Mouse (Mus musculus) heart, embryonic 12.5 days (tissue): ENCODE measurements around the gene Rpl18. TPM values are rescaled to one million over a fixed set of nuclear protein-coding genes. Genes with fewer than 3 reads are reported as not detected.

Source experiments
- ATAC-seq: fragments of 200-750 bp; cut with Nextera tagmentation; 2 replicates; pipeline ENCODE4 v1.8.0; 2017; ENCODE audit warnings: moderate TSS enrichment, moderate library complexity; ENCODE audit not compliant: insufficient number of reproducible peaks, low FRiP score
- H3K27ac ChIP-seq: fragments of 300-500 bp; sonication (generic); 2 replicates; pipeline ENCODE4 v1.5.1; 2016; ENCODE audit warnings: mild to moderate bottlenecking, moderate library complexity; ENCODE audit not compliant: poor library complexity, severe bottlenecking
- H3K27me3 ChIP-seq: fragments of 300-500 bp; sonication (generic); replicated peaks from 2 replicates; pipeline ENCODE4 v1.6.1; 2016; ENCODE audit warnings: mild to moderate bottlenecking, moderate library complexity
- H3K36me3 ChIP-seq: fragments of 300-500 bp; sonication (generic); 2 replicates; pipeline ENCODE4 v1.6.1; 2016; ENCODE audit warnings: mild to moderate bottlenecking, moderate library complexity
- H3K4me1 ChIP-seq: fragments of 300-500 bp; sonication (generic); replicated peaks from 2 replicates; pipeline ENCODE4 v1.6.1; 2016; ENCODE audit warnings: mild to moderate bottlenecking
- H3K4me2 ChIP-seq: fragments of 300-500 bp; sonication (generic); 2 replicates; pipeline ENCODE4 v1.6.1; 2016; ENCODE audit warnings: mild to moderate bottlenecking, moderate library complexity
- H3K4me3 ChIP-seq: fragments of 300-500 bp; sonication (generic); 2 replicates; pipeline ENCODE4 v1.5.1; 2016; ENCODE audit warnings: mild to moderate bottlenecking
- H3K9ac ChIP-seq: fragments of 300-500 bp; sonication (generic); 2 replicates; pipeline ENCODE4 v1.6.1; 2016; ENCODE audit warnings: mild to moderate bottlenecking, moderate library complexity
- H3K9me3 ChIP-seq: fragments of 300-500 bp; sonication (generic); replicated peaks from 2 replicates; pipeline ENCODE4 v1.6.1; 2016; ENCODE audit warnings: mild to moderate bottlenecking, moderate library complexity
- WGBS: fragments of 180-500 bp; shearing (Covaris S2); methylation state at CpG from one replicate; pipeline ENCODE4 v1.1.7; 2016; 5-methylcytosine and 5-hydroxymethylcytosine counted together
- polyA plus RNA-seq: library from polyadenylated mRNA; unstranded; fragments of >200 nt; fragmentation: Nextera tagmentation; extraction: Ambion mirVana; gene quantifications from 2 replicates; pipeline ENCODE4 v1.2.1, GENCODE M21; 2016

The Rpl18 gene
- polyA plus RNA-seq, 1 experiment from 2014 or later = 625 TPM

GRCm38 (mm10) chr7:45760151-45760550 is 44.9 kb downstream of the Rpl18 start:
- H3K4me1 ChIP-seq = 0 out of 2 replicates have a peak, but pooled peaks cover 3% of the 10 kb centered on the region

GRCm38 (mm10) chr7:45765995-45766394 is 50.7 kb downstream of the Rpl18 start:
- Histone ChIP-seq H3K27ac (no peak overlapping the region), H3K4me3 (no peak overlapping the region), H3K4me1 (no peaks in the 10 kb centered on the region), H3K9ac (no peak overlapping the region), H3K9me3 (peaks cover 3% of the 10 kb centered on the region; the same call in 1 of the 2 replicates), H3K27me3 (peaks cover 11% of the 10 kb centered on the region), H3K36me3 (no peaks in the 10 kb centered on the region), H3K4me2 (no peak overlapping the region)
- peak; percentile 18; the same call in 1 of the 2 replicates for ATAC-seq
- WGBS = 55% methylated on average over 8 of the region's 8 CpGs

More at GRCm38 (mm10) chr7:45760151-45760550, 44.9 kb downstream of the Rpl18 start:
- H3K9ac ChIP-seq = no peak overlapping the region
- WGBS = 61% methylated on average over 5 of the region's 5 CpGs
- no peak overlapping the region for H3K27ac ChIP-seq
- no peak overlapping the region for H3K4me2 ChIP-seq
- peaks cover 44% of the 10 kb centered on the region for H3K27me3 ChIP-seq
- no peaks in the 10 kb centered on the region for H3K36me3 ChIP-seq
- H3K9me3 ChIP-seq = no peaks in the 10 kb centered on the region
- H3K4me3 ChIP-seq = no peak overlapping the region
- no peak for ATAC-seq

GRCm38 (mm10) chr7:45766764-45767163 is 51.5 kb downstream of the Rpl18 start:
- no peaks in the 10 kb centered on the region for H3K36me3 ChIP-seq
- H3K9me3 ChIP-seq = peaks cover 3% of the 10 kb centered on the region; the same call in 1 of the 2 replicates
- H3K27me3 ChIP-seq = peaks cover 11% of the 10 kb centered on the region; the same call in 1 of the 2 replicates
- no peak overlapping the region for H3K4me2 ChIP-seq
- ATAC-seq = no peak
- no peak overlapping the region for H3K4me3 ChIP-seq
- no peaks in the 10 kb centered on the region for H3K4me1 ChIP-seq
- H3K9ac ChIP-seq = no peak overlapping the region
- H3K27ac ChIP-seq = no peak overlapping the region
- WGBS = 47% methylated on average over 8 of the region's 8 CpGs

- H3K4me1 ChIP-seq = no peaks in the 10 kb centered on the region
- H3K36me3 ChIP-seq = no peaks in the 10 kb centered on the region
- WGBS = 88% methylated on average over 6 of the region's 6 CpGs
- no peak overlapping the region for H3K4me3 ChIP-seq
- no peak overlapping the region for H3K4me2 ChIP-seq
- no peak for ATAC-seq
- H3K9me3 ChIP-seq = peaks cover 3% of the 10 kb centered on the region; the same call in 1 of the 2 replicates
- H3K27me3 ChIP-seq = peaks cover 12% of the 10 kb centered on the region; the same call in 1 of the 2 replicates
- no peak overlapping the region for H3K9ac ChIP-seq
- no peak overlapping the region for H3K27ac ChIP-seq
These were observed 52.2 kb downstream of the Rpl18 start for GRCm38 (mm10) chr7:45767500-45767899.

Other genes with a start within 250 kb of the Rpl18 start
- 139 and 151 TPM in 2 replicates for gene Bax, start 248.6 kb upstream of the Rpl18 start, polyA plus RNA-seq
- gene Tulp2, start 233.6 kb upstream of the Rpl18 start, polyA plus RNA-seq = 0.87 TPM in 2 replicates
- gene Gm45808, start 228.6 kb upstream of the Rpl18 start, polyA plus RNA-seq = not detected in 2 replicates
- gene Dhdh, start 226.7 kb upstream of the Rpl18 start, polyA plus RNA-seq = 4.2 and 4.3 TPM in 2 replicates
- 176 and 185 TPM in 2 replicates for gene Nucb1, start 205.1 kb upstream of the Rpl18 start, polyA plus RNA-seq
- gene Ppp1r15a, start 189.2 kb upstream of the Rpl18 start, polyA plus RNA-seq = 33.7 and 35.2 TPM in 2 replicates
- gene Plekha4, start 189.1 kb upstream of the Rpl18 start, polyA plus RNA-seq = 0.57 and 0.68 TPM in 2 replicates
- gene Hsd17b14, start 160.6 kb upstream of the Rpl18 start, polyA plus RNA-seq = 0.64 and 0.70 TPM in 2 replicates
- 64.7 and 66.6 TPM in 2 replicates for gene Bcat2, start 145.3 kb upstream of the Rpl18 start, polyA plus RNA-seq
- not detected in 2 replicates for gene Fgf21, start 100.0 kb upstream of the Rpl18 start, polyA plus RNA-seq
- not detected in 2 replicates for gene Fut1, start 98.2 kb upstream of the Rpl18 start, polyA plus RNA-seq
- 0.35 and 0.65 TPM in 2 replicates for gene Izumo1, start 93.6 kb upstream of the Rpl18 start, polyA plus RNA-seq
- 36.1 and 38.1 TPM in 2 replicates for gene Rasip1, start 88.0 kb upstream of the Rpl18 start, polyA plus RNA-seq
- gene Mamstr, start 75.5 kb upstream of the Rpl18 start, polyA plus RNA-seq = 3.3 and 5.4 TPM in 2 replicates
- gene Fut2, start 49.1 kb upstream of the Rpl18 start, polyA plus RNA-seq = 0.77 TPM in 2 replicates
- gene Ntn5, start 31.4 kb upstream of the Rpl18 start, polyA plus RNA-seq = not detected in 2 replicates
- 0.18 and 0.49 TPM in 2 replicates for gene Sec1, start 21.1 kb upstream of the Rpl18 start, polyA plus RNA-seq
- gene Car11, start 15.6 kb upstream of the Rpl18 start, polyA plus RNA-seq = 5.4 and 5.8 TPM in 2 replicates
- gene Dbp, start 10.4 kb upstream of the Rpl18 start, polyA plus RNA-seq = 4.1 and 5.3 TPM in 2 replicates
- 18.5 and 20.0 TPM in 2 replicates for gene Sphk2, start 2.5 kb downstream of the Rpl18 start, polyA plus RNA-seq
- gene Fam83e, start 5.8 kb downstream of the Rpl18 start, polyA plus RNA-seq = 0.29 and 0.33 TPM in 2 replicates
- not detected in 2 replicates for gene Spaca4, start 10.4 kb downstream of the Rpl18 start, polyA plus RNA-seq
- gene Lmtk3, start 68.3 kb downstream of the Rpl18 start, polyA plus RNA-seq = 0.53 and 0.86 TPM in 2 replicates
- 0.23 and 0.40 TPM in 2 replicates for gene Sult2b1, start 69.2 kb downstream of the Rpl18 start, polyA plus RNA-seq
- 108 and 115 TPM in 2 replicates for gene Cyth2, start 99.1 kb downstream of the Rpl18 start, polyA plus RNA-seq
- 0.63 and 0.70 TPM in 2 replicates for gene Kcnj14, start 109.3 kb downstream of the Rpl18 start, polyA plus RNA-seq
- gene Grwd1, start 115.5 kb downstream of the Rpl18 start, polyA plus RNA-seq = 43.9 and 46.6 TPM in 2 replicates
- 53.4 and 55.5 TPM in 2 replicates for gene Kdelr1, start 157.3 kb downstream of the Rpl18 start, polyA plus RNA-seq
- gene Grin2d, start 162.9 kb downstream of the Rpl18 start, polyA plus RNA-seq = 0.37 and 0.42 TPM in 2 replicates
- gene Syngr4, start 181.3 kb downstream of the Rpl18 start, polyA plus RNA-seq = 0.89 and 1.2 TPM in 2 replicates
- 5.8 and 7.2 TPM in 2 replicates for gene Tmem143, start 181.5 kb downstream of the Rpl18 start, polyA plus RNA-seq
- 63.1 and 69.0 TPM in 2 replicates for gene Emp3, start 205.9 kb downstream of the Rpl18 start, polyA plus RNA-seq
- gene Ccdc114, start 208.6 kb downstream of the Rpl18 start, polyA plus RNA-seq = 2.4 and 3.5 TPM in 2 replicates